Mouse (Mus musculus): ENCODE data around the gene Osmr.
"Not testable (repeated sequence)": the region's sequence is repeated elsewhere in the genome, so short reads cannot be mapped to it uniquely, and the experiment has no call there.

The Osmr gene

GRCm38 (mm10) chr15:6861617-6862016, 13.2 kb downstream of the Osmr start:
- DNase-seq = no peak

- no peak for DNase-seq
Measured at GRCm38 (mm10) chr15:6859781-6860180, 15.0 kb downstream of the Osmr start.

GRCm38 (mm10) chr15:6858871-6859270, 15.9 kb downstream of the Osmr start:
- DNase-seq = no peak

DNA sequence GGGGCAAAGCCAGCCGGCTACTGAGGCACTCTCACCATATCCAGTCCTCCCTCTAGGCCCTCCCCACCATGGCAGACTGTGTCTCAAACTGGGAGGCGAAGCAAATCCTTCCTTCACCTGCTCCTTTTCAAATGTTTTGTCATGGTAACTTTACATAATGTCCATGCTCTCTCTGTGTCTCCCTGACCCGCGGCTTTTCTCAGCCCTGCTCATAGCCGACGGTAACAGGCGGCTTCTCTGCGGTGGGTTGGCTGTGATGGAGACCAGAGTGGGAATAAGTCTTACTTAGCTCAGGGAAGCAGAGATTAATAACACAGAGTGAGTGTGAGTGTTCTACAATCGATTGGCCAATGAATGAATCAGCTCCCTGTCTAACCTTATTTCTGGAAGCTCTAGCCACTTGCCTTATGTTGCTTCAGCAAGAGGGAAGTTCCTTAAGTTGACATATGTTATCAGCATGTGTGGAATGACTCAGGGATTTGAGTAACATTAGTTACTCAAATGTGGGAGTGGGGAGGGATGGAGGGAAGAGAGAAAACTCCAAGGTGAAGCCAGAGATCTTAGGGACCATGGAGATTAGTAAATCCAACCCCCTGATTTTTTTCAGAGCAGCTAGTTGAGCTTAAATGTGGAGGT, 17.4 kb downstream of the Osmr start:
- no peak for DNase-seq

- DNase-seq = no peak
Measured at GRCm38 (mm10) chr15:6849851-6850250, 24.9 kb downstream of the Osmr start.

DNA sequence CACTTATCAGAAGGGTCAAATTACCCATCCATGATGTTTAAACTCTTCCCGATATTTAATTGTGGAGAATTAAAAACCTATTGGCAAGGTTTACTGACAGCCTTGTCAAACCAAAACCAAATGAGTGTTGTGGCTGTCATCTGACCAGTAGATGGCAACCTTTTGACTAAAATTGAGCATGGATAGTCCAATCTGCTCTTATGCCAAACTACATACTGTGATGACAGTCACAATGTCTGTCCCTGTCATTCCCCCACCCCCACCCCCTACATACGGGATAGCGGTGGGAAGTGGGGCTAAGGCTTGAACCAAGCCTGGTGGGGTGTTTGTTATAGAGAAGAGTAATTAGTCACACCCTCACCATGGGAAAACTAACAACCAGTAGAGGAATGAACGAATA, 34.6 kb downstream of the Osmr start:
- peak; percentile 11 to 15 for DNase-seq

GRCm38 (mm10) chr15:6815807-6816206, 59.0 kb downstream of the Osmr start:
- DNase-seq = no peak

- DNase-seq = not testable (repeated sequence)
Measured at GRCm38 (mm10) chr15:6801212-6801611, 73.6 kb downstream of the Osmr start.

GRCm38 (mm10) chr15:6792846-6793245, 81.9 kb downstream of the Osmr start:
- no peak for DNase-seq

DNA sequence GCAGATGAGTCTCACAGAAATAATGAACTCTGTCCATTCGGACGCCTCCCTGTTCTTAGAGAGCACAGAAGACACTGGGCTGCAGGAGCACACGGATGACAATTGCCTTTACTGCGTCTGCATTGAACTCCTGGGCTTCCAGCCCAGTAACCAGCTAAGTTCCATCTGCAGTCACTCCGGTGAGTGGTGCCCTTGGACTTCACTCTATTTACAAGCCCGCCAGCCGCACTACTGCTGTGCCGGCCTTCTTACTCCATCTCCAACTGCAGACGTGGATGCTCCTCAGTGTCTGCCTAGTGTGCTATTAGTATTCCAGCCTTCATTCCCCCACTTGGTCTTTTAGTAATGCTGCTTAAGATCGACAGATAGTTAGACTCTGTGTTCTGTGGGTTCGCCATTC, 83.1 kb downstream of the Osmr start:
- no peak for DNase-seq

DNA sequence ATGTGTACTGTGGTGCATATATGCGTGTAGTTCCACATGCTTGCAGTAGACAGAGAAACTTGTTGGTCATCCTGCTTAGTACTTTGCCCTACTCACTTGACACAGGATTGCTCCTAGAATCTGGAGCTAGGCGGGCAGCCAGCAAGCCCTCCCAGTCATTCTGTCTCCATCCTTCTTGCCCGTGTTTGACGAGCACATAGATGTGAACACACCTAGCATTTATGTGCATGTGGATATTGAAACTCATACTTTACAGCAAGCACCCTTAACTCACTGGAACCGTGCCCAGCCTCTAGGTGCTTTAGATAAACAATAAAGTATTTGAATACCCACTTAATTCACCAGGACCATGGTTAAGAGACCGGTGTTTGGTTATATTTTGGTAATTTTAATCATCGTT, 84.8 kb downstream of the Osmr start:
- DNase-seq = no peak

- DNase-seq = no peak
Measured at GRCm38 (mm10) chr15:6787236-6787635, 87.5 kb downstream of the Osmr start.

GRCm38 (mm10) chr15:6786212-6786611, 88.6 kb downstream of the Osmr start:
- DNase-seq = no peak

- DNase-seq = no peak
Measured at GRCm38 (mm10) chr15:6772265-6772664, 102.5 kb downstream of the Osmr start.

Data from kidney, postnatal 36 days (tissue).